Mouse (Mus musculus): Measurements from ENCODE around the gene Nop2. TPM values are rescaled to one million over a fixed set of nuclear protein-coding genes. Genes with fewer than 3 reads are reported as not detected.
"Not testable (repeated sequence)": the region's sequence is repeated elsewhere in the genome, so short reads cannot be mapped to it uniquely, and the experiment has no call there.

Nop2 gene
- total RNA-seq, 2 experiments from 2014 or later, result 23.7 to 25.3 TPM

GRCm38 (mm10) chr6:125148926-125149568, 17.3 kb downstream of the Nop2 start:
- DNase-seq, result peak; percentile 81 to 85
- intact Hi-C loops (cut with DNase I), result loop anchor here (1.0 to 5.0 kb wide), 4 partner anchors 13 to 203 kb away; no protein-coding TSS in a partner anchor

DNA sequence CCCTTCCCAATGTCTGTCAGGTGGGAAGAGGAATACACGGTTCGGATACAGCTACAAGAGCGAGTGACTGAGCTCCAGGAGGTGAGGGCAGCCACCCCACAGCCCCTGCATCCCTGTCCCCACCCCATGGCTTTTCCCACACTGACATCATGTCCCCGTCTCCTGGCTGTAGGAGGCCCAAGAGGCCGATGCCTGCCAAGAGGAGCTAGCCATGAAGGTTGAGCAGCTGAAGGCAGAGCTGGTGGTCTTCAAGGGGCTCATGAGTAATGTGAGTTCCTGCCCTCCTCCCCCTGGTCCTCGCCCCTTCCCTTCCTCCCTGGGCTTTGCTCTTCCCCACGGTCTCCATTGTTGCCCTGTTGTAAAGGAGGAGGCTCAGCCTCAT, 17.9 kb downstream of the Nop2 start:
- intact Hi-C loops (cut with DNase I), result loop anchor here (1.0 to 5.0 kb wide), 4 partner anchors 13 to 203 kb away; no protein-coding TSS in a partner anchor
- DNase-seq, result no peak

- intact Hi-C loops (cut with DNase I), result no loop called here
- peak; percentile 74 to 82 for DNase-seq
These were observed 20.7 kb downstream of the Nop2 start for GRCm38 (mm10) chr6:125152212-125153017.

GRCm38 (mm10) chr6:125153018-125153389, 21.3 kb downstream of the Nop2 start:
- intact Hi-C loops (cut with DNase I), result no loop called here
- no peak for DNase-seq

- DNase-seq, result no peak
- intact Hi-C loops (cut with DNase I), result no loop called here
These were observed 22.0 kb downstream of the Nop2 start for GRCm38 (mm10) chr6:125153682-125154081.

DNA sequence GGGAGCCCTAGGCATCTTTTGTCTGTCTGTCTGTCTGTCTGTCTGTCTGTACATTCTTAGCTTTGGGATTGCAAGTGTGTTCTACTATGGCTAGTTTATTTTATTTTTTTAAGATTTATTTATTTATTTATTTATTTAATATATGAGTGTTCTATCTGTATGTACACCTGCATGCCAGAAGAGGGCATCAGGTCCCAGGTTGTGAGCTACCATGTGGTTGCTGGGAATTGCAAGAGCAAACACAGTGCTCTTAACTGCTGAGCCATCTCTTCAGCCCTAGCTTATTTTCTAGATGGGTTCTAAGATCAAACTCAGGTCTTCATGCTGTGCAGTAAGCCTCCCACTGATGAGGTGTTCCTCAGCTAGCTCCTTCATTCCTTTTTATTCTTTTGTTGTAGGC, 22.8 kb downstream of the Nop2 start:
- peak in 1 of 2 experiments; percentile 29 for DNase-seq
- intact Hi-C loops (cut with DNase I), result no loop called here

DNA sequence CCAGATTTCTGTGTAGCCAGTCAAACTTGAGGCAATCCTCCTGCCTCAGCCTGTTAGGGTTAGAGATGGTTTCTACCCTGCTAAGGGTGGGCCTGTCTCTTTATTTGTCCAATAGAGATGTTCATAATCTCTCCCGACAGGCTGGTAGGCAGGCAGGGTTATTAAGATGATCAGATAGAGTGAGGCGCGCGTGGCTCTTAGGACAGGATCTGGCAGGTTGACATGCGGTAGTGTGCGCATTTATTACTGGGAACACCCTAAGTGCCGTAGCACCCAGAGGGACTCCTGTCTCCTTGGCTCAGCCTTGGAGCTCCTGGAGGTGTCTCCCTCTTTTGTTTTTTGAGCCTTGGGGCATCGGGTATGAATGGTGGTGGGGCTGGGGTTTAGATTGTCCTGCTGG, 23.6 kb downstream of the Nop2 start:
- intact Hi-C loops (cut with DNase I), result no loop called here
- DNase-seq, result no peak

DNA sequence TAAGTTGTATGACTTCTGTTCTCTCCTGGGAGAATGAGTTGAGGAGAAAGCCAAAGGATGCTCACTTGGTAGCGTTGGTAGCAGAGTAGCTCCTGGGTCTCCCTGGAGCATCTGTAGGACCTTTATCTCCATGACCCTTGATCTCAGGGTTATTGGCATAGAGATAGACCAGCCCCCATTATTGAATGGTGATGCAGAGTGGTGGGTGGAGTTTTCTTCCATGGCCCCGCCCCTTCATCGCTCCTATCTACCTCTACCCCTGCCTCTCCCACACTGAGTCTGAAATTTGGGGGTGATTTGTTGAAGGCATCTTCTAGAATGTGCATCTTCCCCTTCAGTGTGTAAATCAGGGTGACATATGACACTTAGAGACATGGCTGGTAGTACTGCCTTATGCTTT, 24.8 kb downstream of the Nop2 start:
- intact Hi-C loops (cut with DNase I), result no loop called here
- DNase-seq, result no peak

DNA sequence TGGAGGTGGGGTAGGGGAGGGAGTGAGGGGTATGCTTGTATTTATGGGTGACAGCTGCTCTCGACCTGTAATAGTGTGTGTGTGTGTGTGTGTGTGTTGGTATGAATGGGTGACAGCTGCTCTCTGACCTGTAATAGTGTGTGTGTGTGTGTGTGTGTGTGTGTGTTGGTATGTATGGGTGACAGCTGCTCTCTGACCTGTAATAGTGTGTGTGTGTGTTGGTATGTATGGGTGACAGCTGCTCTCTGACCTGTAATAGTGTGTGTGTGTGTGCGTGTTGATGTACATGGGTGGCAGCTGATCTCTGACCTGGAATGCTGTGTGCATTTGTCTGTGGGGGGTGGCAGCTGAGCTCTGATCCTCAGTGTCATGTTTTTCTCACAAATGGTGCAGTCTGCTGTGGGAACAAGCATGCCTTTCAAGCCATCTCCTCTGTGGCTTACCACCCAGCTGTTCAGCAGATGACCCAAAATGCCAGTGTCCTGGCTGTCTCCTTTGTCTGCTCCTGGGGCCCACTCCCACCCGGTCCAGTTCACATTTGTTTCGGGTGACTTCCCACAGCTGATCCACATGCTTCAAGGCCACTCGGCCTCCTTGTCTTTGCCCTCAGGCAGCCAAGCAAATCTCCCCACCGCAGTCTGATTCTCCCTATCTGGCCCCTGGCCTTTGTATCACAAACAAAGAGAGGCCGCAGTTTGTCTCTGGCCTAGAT, 25.4 kb downstream of the Nop2 start:
- intact Hi-C loops (cut with DNase I), result no loop called here

GRCm38 (mm10) chr6:125158944-125159492, 27.3 kb downstream of the Nop2 start:
- DNase-seq, result no peak
- intact Hi-C loops (cut with DNase I), result no loop called here

More for the DNA sequence above, 25.4 kb downstream of the Nop2 start:
- DNase-seq, result no peak

DNA sequence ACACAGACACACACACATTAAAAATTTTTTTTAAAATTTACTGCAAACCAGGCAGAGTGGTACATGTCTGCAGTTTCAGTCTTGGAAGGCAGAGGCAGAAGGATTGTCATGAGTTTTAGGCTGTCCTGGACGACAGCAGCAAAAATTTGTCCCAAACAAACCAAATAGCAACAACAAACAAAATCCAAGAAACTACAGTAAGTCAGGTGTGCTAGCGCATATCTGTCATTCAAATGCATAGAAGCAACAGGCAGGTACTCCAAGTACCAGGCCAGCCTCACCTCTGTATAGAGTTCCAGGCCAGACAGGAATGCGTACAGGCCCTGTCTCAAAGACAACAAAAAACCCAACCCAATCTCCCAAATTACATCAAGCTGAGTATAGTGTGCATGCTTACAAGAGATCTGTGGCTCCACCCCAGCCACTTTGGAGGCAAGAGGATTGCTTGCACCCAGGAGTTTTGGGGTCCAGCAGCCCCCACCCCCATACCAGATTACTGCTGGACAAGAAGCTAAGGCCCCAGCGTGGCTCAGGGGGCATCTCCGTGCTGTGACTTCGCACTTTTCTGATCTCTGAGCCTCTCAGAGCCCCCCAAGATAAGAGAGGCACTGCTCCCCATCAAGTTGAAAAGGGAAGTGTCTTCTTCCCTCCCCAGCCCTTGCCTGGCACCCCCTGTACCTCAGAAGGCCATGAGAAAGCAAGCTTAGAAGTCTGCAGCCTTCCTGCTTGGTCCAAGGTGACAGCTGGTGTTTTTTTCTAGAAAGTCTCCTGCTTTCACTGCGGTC, 28.3 kb downstream of the Nop2 start:
- intact Hi-C loops (cut with DNase I), result loop anchor here (5.0 kb wide), 1 partner anchor 112 kb away; no protein-coding TSS in a partner anchor

GRCm38 (mm10) chr6:125160558-125160853, 28.8 kb downstream of the Nop2 start:
- intact Hi-C loops (cut with DNase I), result loop anchor here (5.0 kb wide), 1 partner anchor 112 kb away; no protein-coding TSS in a partner anchor
- DNase-seq, result no peak

More for the DNA sequence above, 28.3 kb downstream of the Nop2 start:
- DNase-seq, result no peak

GRCm38 (mm10) chr6:125160854-125161760, 29.4 kb downstream of the Nop2 start:
- intact Hi-C loops (cut with DNase I), result loop anchor here (5.0 kb wide), 1 partner anchor 111 kb away; no protein-coding TSS in a partner anchor

GRCm38 (mm10) chr6:125161971-125162370, 30.3 kb downstream of the Nop2 start:
- intact Hi-C loops (cut with DNase I), result loop anchor here (1.0 to 5.0 kb wide), 2 partner anchors 13 to 110 kb away; no protein-coding TSS in a partner anchor

More at GRCm38 (mm10) chr6:125160854-125161760, 29.4 kb downstream of the Nop2 start:
- peak; percentile 88 to 90 for DNase-seq

DNA sequence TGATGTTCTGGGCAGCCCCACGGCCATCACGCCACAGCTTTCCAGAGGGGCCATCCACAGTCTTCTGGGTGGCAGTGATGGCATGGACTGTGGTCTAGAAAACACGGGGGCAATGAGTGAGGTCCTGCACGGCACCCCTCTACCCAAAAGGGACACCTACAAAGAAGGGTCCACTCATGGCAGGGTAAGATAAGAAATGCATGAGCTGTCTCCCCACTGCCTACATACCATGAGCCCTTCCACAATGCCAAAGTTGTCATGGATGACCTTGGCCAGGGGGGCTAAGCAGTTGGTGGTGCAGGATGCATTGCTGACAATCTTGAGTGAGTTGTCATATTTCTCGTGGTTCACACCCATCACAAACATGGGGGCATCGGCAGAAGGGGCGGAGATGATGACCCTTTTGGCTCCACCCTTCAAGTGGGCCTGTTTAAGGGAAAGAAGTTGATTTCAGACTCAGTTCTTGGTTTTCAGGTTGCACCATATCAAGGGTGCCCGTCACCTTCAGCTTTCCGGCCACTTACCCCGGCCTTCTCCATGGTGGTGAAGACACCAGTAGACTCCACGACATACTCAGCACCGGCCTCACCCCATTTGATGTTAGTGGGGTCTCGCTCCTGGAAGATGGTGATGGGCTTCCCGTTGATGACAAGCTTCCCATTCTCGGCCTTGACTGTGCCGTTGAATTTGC, 31.1 kb downstream of the Nop2 start:
- intact Hi-C loops (cut with DNase I), result loop anchor here (1.0 to 5.0 kb wide), 2 partner anchors 13 to 110 kb away; no protein-coding TSS in a partner anchor
- not testable (repeated sequence) for DNase-seq

More at GRCm38 (mm10) chr6:125161971-125162370, 30.3 kb downstream of the Nop2 start:
- DNase-seq, result peak; percentile 81 to 85

DNA sequence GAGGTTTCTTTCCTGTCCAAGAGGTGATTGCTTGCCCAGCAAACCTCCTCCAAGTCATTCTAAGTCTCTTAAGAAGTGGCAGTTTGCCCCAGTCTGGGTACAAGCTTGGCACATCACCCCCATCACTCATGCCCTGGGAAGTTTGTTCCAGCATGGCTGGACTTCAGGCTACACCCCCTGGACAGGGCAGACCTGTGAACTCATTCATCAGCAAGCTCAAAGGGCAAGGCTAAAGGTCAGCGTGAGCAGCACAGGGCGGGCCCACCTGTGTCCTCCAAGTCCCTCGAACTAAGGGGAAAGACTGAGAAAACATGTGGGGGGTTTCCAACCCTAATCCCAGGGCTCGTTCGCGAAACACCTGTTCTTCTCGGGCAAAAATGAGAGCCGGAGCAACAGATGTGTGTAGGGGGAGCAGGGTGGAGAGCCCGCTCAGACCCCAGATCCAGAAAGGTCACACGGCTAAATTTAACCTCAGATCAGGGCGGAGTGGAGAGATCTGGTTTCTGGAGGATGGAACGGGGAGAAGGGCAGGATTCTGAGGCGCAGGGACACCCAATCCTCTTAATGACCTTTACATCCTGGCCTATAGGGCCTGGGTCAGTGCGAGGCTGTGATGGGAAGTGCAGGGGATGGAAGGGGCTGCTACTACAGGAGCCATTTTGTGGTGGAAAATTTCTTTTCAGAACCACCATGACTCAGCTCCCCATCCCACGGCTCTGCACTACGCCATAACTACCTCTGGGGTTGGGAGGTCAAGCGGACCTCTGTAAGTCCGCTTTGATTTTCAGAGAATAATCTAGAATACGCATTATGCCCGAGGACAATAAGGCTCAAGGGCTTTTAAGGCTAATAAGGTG, 32.3 kb downstream of the Nop2 start:
- peak; percentile 38 to 41 for DNase-seq

GRCm38 (mm10) chr6:125164672-125165327, 33.1 kb downstream of the Nop2 start:
- intact Hi-C loops (cut with DNase I), result loop anchor here (5.0 kb wide), 1 partner anchor 108 kb away; no protein-coding TSS in a partner anchor
- peak; percentile 75 to 77 for DNase-seq

More for the DNA sequence above, 32.3 kb downstream of the Nop2 start:
- intact Hi-C loops (cut with DNase I), result loop anchor here (5.0 kb wide), 1 partner anchor 108 kb away; no protein-coding TSS in a partner anchor
